Mouse (Mus musculus): ENCODE results near the gene Oip5.

DNA sequence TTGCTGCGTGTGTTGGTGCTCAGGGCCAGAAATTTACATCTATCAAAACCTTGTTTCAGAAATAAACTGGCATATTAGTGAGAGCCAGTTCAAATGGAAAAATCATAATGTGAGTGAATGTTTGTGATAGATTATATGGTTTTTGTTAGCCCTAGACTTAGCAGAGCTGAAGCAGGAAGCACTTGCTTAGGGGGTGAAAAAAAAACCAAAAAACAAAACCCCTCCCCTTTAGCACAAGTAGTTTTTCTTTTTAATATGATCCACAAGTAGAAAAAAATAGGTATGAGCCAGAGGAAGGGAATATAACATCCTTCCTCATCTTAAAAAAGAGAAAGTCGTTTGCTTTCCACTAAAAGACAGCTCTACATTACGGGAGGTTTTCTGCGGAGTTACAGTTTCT is 23.0 kb downstream of the Oip5 start:
- no peak for TF ChIP-seq POLR2AphosphoS2 (IDR thresholded peaks at IDR 0.05; ENCODE audit: insufficient read length, low read depth)
- no peak for TF ChIP-seq E2F4 (IDR thresholded peaks at IDR 0.05; ENCODE audit: insufficient read depth)
- no peak for TF ChIP-seq USF1 (IDR thresholded peaks at IDR 0.05; ENCODE audit: low read depth)
- no peak for TF ChIP-seq POLR2A (IDR thresholded peaks at IDR 0.05; ENCODE audit: insufficient read length, low read depth)
- no peak for TF ChIP-seq TCF3 (IDR thresholded peaks at IDR 0.05; ENCODE audit: insufficient read length, low read depth)
- no peak for TF ChIP-seq MYOD1 (IDR thresholded peaks at IDR 0.05; ENCODE audit: control insufficient read depth in 1 of 3, insufficient read length in 2 of 3, low read depth in 2 of 3)
- TF ChIP-seq SRF (IDR thresholded peaks at IDR 0.05; ENCODE audit: control insufficient read depth, insufficient read length, low read depth): no peak
- TF ChIP-seq MAX (IDR thresholded peaks at IDR 0.05; ENCODE audit: low read depth): no peak
- no peak for TF ChIP-seq CEBPB (IDR thresholded peaks at IDR 0.05; ENCODE audit: insufficient read depth, poor library complexity, severe bottlenecking)
- TF ChIP-seq REST (IDR thresholded peaks at IDR 0.05; ENCODE audit: insufficient read depth, insufficient read length): no peak
- no peak for TF ChIP-seq TCF12 (IDR thresholded peaks at IDR 0.05; ENCODE audit: insufficient read depth, poor library complexity, severe bottlenecking)

All from myocyte (in vitro differentiated cells).